Mouse (Mus musculus): ENCODE data around the gene Tnpo3.

GRCm38 (mm10) chr6:29528165-29528505, 81.6 kb downstream of the Tnpo3 start:
- TF ChIP-seq CTCF (IDR thresholded peaks at IDR 0.05; ENCODE audit: borderline replicate concordance, extremely low read depth, insufficient read depth, insufficient read length) (no peak), POLR2A (IDR thresholded peaks at IDR 0.05; ENCODE audit: borderline replicate concordance, extremely low read depth, insufficient read depth, insufficient read length, poor library complexity, severe bottlenecking) (no peak)

Data from brain, embryonic 14.5 days (tissue).